Mouse (Mus musculus) MEL (cell line): ENCODE results near the gene Phf21a. TPM values are rescaled to one million over a fixed set of nuclear protein-coding genes. Genes with fewer than 3 reads are reported as not detected.
A peak's percentile ranks its signal among the peaks of the same experiment; 100 is the strongest.

Experiments used
- DNase-seq: peaks from one replicate; pipeline ENCODE4 v3.0.0; 2011; ENCODE audit warnings: low read depth, low spot score
- H3K27ac ChIP-seq: 2 replicates; pipeline ENCODE4 v1.5.1; 2012; ENCODE audit warnings: low read depth, mild to moderate bottlenecking, control low read depth, low read length, moderate library complexity; ENCODE audit not compliant: control insufficient read depth
- H3K27me3 ChIP-seq, 2 experiments: fragments of 150-350 bp in 1 of 2; sonication (generic) in 1 of 2; 2 replicates each; pipeline ENCODE4 v1.6.1; 2012; ENCODE audit warnings: low read length in 2 of 2, mild to moderate bottlenecking in 2 of 2, improper control_type of control experiment in 1 of 2, moderate library complexity in 1 of 2; ENCODE audit not compliant: insufficient read depth in 2 of 2, control insufficient read depth in 1 of 2
- H3K36me3 ChIP-seq, 2 experiments: 2 replicates each; pipeline ENCODE4 v1.6.1; 2012 to 2014; ENCODE audit warnings: low read length in 2 of 2, improper control_type of control experiment in 1 of 2, inconsistent platforms in 1 of 2, mild to moderate bottlenecking in 1 of 2; ENCODE audit not compliant: insufficient read depth in 2 of 2, control insufficient read depth in 1 of 2
- H3K4me1 ChIP-seq, 2 experiments: fragments of 150-350 bp in 1 of 2; sonication (generic) in 1 of 2; 2 replicates each; pipeline ENCODE4 v1.6.1; 2012; ENCODE audit warnings: low read length in 2 of 2, improper control_type of control experiment in 1 of 2, mild to moderate bottlenecking in 1 of 2; ENCODE audit not compliant: insufficient read depth in 2 of 2, control insufficient read depth in 1 of 2
- H3K4me3 ChIP-seq, 2 experiments: fragments of 150-350 bp in 1 of 2; sonication (generic) in 1 of 2; 2 replicates each; pipeline ENCODE4 v1.5.1; 2012; ENCODE audit warnings: low read depth in 2 of 2, low read length in 2 of 2, mild to moderate bottlenecking in 2 of 2, moderate library complexity in 2 of 2, control low read depth in 1 of 2, improper control_type of control experiment in 1 of 2; ENCODE audit not compliant: control insufficient read depth in 1 of 2, insufficient read depth in 1 of 2
- H3K79me2 ChIP-seq: 2 replicates; pipeline ENCODE4 v1.6.1; 2012; ENCODE audit warnings: mild to moderate bottlenecking, low read length, moderate library complexity; ENCODE audit not compliant: control insufficient read depth, poor library complexity, insufficient read depth
- H3K9ac ChIP-seq: 2 replicates; pipeline ENCODE4 v1.6.1; 2012; ENCODE audit warnings: low read depth, mild to moderate bottlenecking, control low read depth, low read length, moderate library complexity; ENCODE audit not compliant: control insufficient read depth, poor library complexity, severe bottlenecking
- H3K9me3 ChIP-seq: fragments of 150-350 bp; sonication (generic); replicated peaks from 2 replicates; pipeline ENCODE4 v1.6.1; 2012; ENCODE audit warnings: mild to moderate bottlenecking, low read length, improper control_type of control experiment, moderate library complexity; ENCODE audit not compliant: insufficient read depth
- BHLHE40 ChIP-seq: IDR thresholded peaks from 2 replicates; pipeline ENCODE4 v1.6.1; 2012; ENCODE audit warnings: low read depth, mild to moderate bottlenecking, inconsistent platforms, low read length, improper control_type of control experiment, borderline replicate concordance
- CHD1 ChIP-seq: IDR thresholded peaks from 2 replicates; pipeline ENCODE4 v1.6.1; 2012; ENCODE audit warnings: low read depth, mild to moderate bottlenecking, inconsistent platforms, low read length, improper control_type of control experiment
- CTCF ChIP-seq, 3 experiments: IDR thresholded peaks in 2 of 3; conservative IDR thresholded peaks in 1 of 3; 2 replicates each; pipeline ENCODE4 v1.5.1; 2011 to 2012; ENCODE audit warnings: low read length in 3 of 3, low read depth in 2 of 3, mild to moderate bottlenecking in 2 of 3, improper control_type of control experiment in 1 of 3, inconsistent platforms in 1 of 3, mixed read lengths in 1 of 3, moderate library complexity in 1 of 3; ENCODE audit not compliant: control insufficient read depth in 1 of 3, insufficient read depth in 1 of 3, poor library complexity in 1 of 3, severe bottlenecking in 1 of 3
- E2F4 ChIP-seq: IDR thresholded peaks from 2 replicates; pipeline ENCODE4 v1.6.1; 2011; ENCODE audit warnings: low read depth, low read length, improper control_type of control experiment, borderline replicate concordance
- ELF1 ChIP-seq: IDR thresholded peaks from 2 replicates; pipeline ENCODE4 v1.6.1; 2014; ENCODE audit warnings: low read depth, mild to moderate bottlenecking, inconsistent platforms, low read length, improper control_type of control experiment, moderate library complexity
- EP300 ChIP-seq, 2 experiments: IDR thresholded peaks; 2 replicates each; pipeline ENCODE4 v1.6.1; 2011; ENCODE audit warnings: improper control_type of control experiment in 2 of 2, low read length in 2 of 2, low read depth in 1 of 2, mild to moderate bottlenecking in 1 of 2
- ETS1 ChIP-seq: IDR thresholded peaks from 2 replicates; pipeline ENCODE4 v1.6.1; 2012; ENCODE audit warnings: low read depth, mild to moderate bottlenecking, inconsistent platforms, low read length, improper control_type of control experiment, moderate library complexity
- GABPA ChIP-seq: IDR thresholded peaks from 2 replicates; pipeline ENCODE4 v1.6.1; 2012; ENCODE audit warnings: low read depth, mild to moderate bottlenecking, inconsistent platforms, low read length, improper control_type of control experiment, moderate library complexity
- GATA1 ChIP-seq: IDR thresholded peaks from 2 replicates; pipeline ENCODE4 v1.6.1; 2011; ENCODE audit warnings: low read depth, low read length, improper control_type of control experiment
- HCFC1 ChIP-seq: IDR thresholded peaks from 2 replicates; pipeline ENCODE4 v1.6.1; 2012; ENCODE audit warnings: low read depth, mild to moderate bottlenecking, inconsistent platforms, low read length, improper control_type of control experiment, moderate library complexity
- JUND ChIP-seq: IDR thresholded peaks from 2 replicates; pipeline ENCODE4 v1.6.1; 2011; ENCODE audit warnings: low read depth, mild to moderate bottlenecking, improper control_type of control experiment, low read length
- KAT2A ChIP-seq: conservative IDR thresholded peaks from 2 replicates; pipeline ENCODE4 v1.6.1; 2012; ENCODE audit warnings: low read depth, low read length, improper control_type of control experiment, inconsistent platforms
- MAFK ChIP-seq: IDR thresholded peaks from 2 replicates; pipeline ENCODE4 v1.6.1; 2011; ENCODE audit warnings: low read depth, mild to moderate bottlenecking, low read length, improper control_type of control experiment, borderline replicate concordance
- MAX ChIP-seq: IDR thresholded peaks from 2 replicates; pipeline ENCODE4 v1.6.1; 2011; ENCODE audit warnings: low read length, improper control_type of control experiment
- MAZ ChIP-seq: IDR thresholded peaks from 2 replicates; pipeline ENCODE4 v1.6.1; 2012; ENCODE audit warnings: low read depth, mild to moderate bottlenecking, inconsistent platforms, low read length, improper control_type of control experiment
- MEF2A ChIP-seq: IDR thresholded peaks from 2 replicates; pipeline ENCODE4 v1.6.1; 2014; ENCODE audit warnings: low read depth, mild to moderate bottlenecking, inconsistent platforms, low read length, improper control_type of control experiment; ENCODE audit not compliant: poor library complexity, insufficient replicate concordance, severe bottlenecking; ENCODE audit errors: extremely low read depth
- MXI1 ChIP-seq: IDR thresholded peaks from 2 replicates; pipeline ENCODE4 v1.6.1; 2011; ENCODE audit warnings: mild to moderate bottlenecking, low read depth, low read length, improper control_type of control experiment
- MYB ChIP-seq: IDR thresholded peaks from 2 replicates; pipeline ENCODE4 v1.6.1; 2011; ENCODE audit warnings: mild to moderate bottlenecking, low read depth, low read length, improper control_type of control experiment
- MYC ChIP-seq: IDR thresholded peaks from 2 replicates; pipeline ENCODE4 v1.6.1; 2011; ENCODE audit warnings: low read depth, mild to moderate bottlenecking, low read length, improper control_type of control experiment, moderate library complexity
- NELFE ChIP-seq: IDR thresholded peaks from 2 replicates; pipeline ENCODE4 v1.6.1; 2011; ENCODE audit warnings: low read depth, low read length, improper control_type of control experiment
- NRF1 ChIP-seq: IDR thresholded peaks from 2 replicates; pipeline ENCODE4 v1.6.1; 2014; ENCODE audit warnings: low read depth, mild to moderate bottlenecking, inconsistent platforms, low read length, improper control_type of control experiment, moderate library complexity; ENCODE audit not compliant: poor library complexity, insufficient read depth, severe bottlenecking
- POLR2AphosphoS2 ChIP-seq: IDR thresholded peaks from 2 replicates; pipeline ENCODE4 v1.6.1; 2011; ENCODE audit warnings: low read length, improper control_type of control experiment
- POLR2AphosphoS5 ChIP-seq: IDR thresholded peaks from 2 replicates; pipeline ENCODE4 v1.6.1; 2012; ENCODE audit warnings: low read depth, borderline replicate concordance, mild to moderate bottlenecking, inconsistent platforms, low read length, moderate library complexity, mixed read lengths
- RAD21 ChIP-seq: IDR thresholded peaks from 2 replicates; pipeline ENCODE4 v1.6.1; 2011; ENCODE audit warnings: mild to moderate bottlenecking, low read depth, low read length, improper control_type of control experiment
- RCOR1 ChIP-seq: IDR thresholded peaks from 2 replicates; pipeline ENCODE4 v1.6.1; 2012; ENCODE audit warnings: low read depth, mild to moderate bottlenecking, inconsistent platforms, low read length, improper control_type of control experiment
- SIN3A ChIP-seq: IDR thresholded peaks from 2 replicates; pipeline ENCODE4 v1.6.1; 2012; ENCODE audit warnings: low read length, improper control_type of control experiment, inconsistent platforms
- SMC3 ChIP-seq: IDR thresholded peaks from 2 replicates; pipeline ENCODE4 v1.6.1; 2011; ENCODE audit warnings: low read depth, low read length, improper control_type of control experiment
- TAL1 ChIP-seq: IDR thresholded peaks from 2 replicates; pipeline ENCODE4 v1.6.1; 2012; ENCODE audit warnings: mild to moderate bottlenecking, inconsistent platforms, low read length, moderate library complexity, mixed read lengths
- TBP ChIP-seq: IDR thresholded peaks from 2 replicates; pipeline ENCODE4 v1.8.0; 2011; ENCODE audit warnings: low read depth, low read length, improper control_type of control experiment
- TCF12 ChIP-seq: IDR thresholded peaks from 2 replicates; pipeline ENCODE4 v1.6.1; 2014; ENCODE audit warnings: low read depth, mild to moderate bottlenecking, inconsistent platforms, low read length, improper control_type of control experiment, moderate library complexity
- UBTF ChIP-seq: IDR thresholded peaks from 2 replicates; pipeline ENCODE4 v1.6.1; 2012; ENCODE audit warnings: low read depth, mild to moderate bottlenecking, inconsistent platforms, low read length, improper control_type of control experiment, moderate library complexity, borderline replicate concordance; ENCODE audit not compliant: insufficient read depth
- USF1 ChIP-seq: IDR thresholded peaks from 2 replicates; pipeline ENCODE4 v1.6.1; 2014; ENCODE audit warnings: low read depth, mild to moderate bottlenecking, inconsistent platforms, low read length, improper control_type of control experiment, moderate library complexity
- USF2 ChIP-seq, 2 experiments: IDR thresholded peaks; 2 replicates each; pipeline ENCODE4 v1.6.1; 2011 to 2012; ENCODE audit warnings: improper control_type of control experiment in 2 of 2, low read length in 2 of 2, borderline replicate concordance in 1 of 2, inconsistent platforms in 1 of 2, low read depth in 1 of 2, mild to moderate bottlenecking in 1 of 2; ENCODE audit not compliant: insufficient read depth in 1 of 2
- ZC3H11A ChIP-seq: IDR thresholded peaks from 2 replicates; pipeline ENCODE4 v1.6.1; 2012; ENCODE audit warnings: low read depth, mild to moderate bottlenecking, inconsistent platforms, low read length, improper control_type of control experiment
- ZKSCAN1 ChIP-seq: IDR thresholded peaks from 2 replicates; pipeline ENCODE4 v1.6.1; 2012; ENCODE audit warnings: low read depth, mild to moderate bottlenecking, inconsistent platforms, low read length, improper control_type of control experiment, moderate library complexity
- ZMIZ1 ChIP-seq: IDR thresholded peaks from 2 replicates; pipeline ENCODE4 v1.6.1; 2012; ENCODE audit warnings: low read depth, mild to moderate bottlenecking, inconsistent platforms, low read length, improper control_type of control experiment, moderate library complexity
- ZNF384 ChIP-seq: IDR thresholded peaks from 2 replicates; pipeline ENCODE4 v1.6.1; 2012; ENCODE audit warnings: low read depth, mild to moderate bottlenecking, inconsistent platforms, low read length, improper control_type of control experiment
- polyA plus RNA-seq, 2 experiments: library from polyadenylated mRNA; stranded (reverse) in 1 of 2; unstranded in 1 of 2; fragments of >175 nt in 1 of 2; fragments of >200 nt in 1 of 2; gene quantifications; 2 replicates each; pipeline versions ENCODE4 v1.2.1 to v1.2.4; 2012; ENCODE audit warnings: low replicate concordance in 2 of 2, low read depth in 1 of 2; ENCODE audit not compliant: insufficient read length in 2 of 2, insufficient read depth in 1 of 2, missing spikeins in 1 of 2
- total RNA-seq: library from RNA; depleted of rRNA; stranded (reverse); fragments of 300-350 nt; gene quantifications from 2 replicates; pipeline ENCODE4 v1.2.3, GENCODE M21; 2012

Phf21a gene
- total and polyA plus RNA-seq, 3 experiments: 4.7 to 245 (median 15.6) TPM

- no peaks in the 10 kb centered on the region; a peak in 2 of 4 replicates for H3K4me1 ChIP-seq
- H3K4me3 ChIP-seq: no peak overlapping the region
- H3K9ac ChIP-seq: no peak overlapping the region
- H3K27me3 ChIP-seq: peaks cover 0 to 2% of the 10 kb centered on the region in 2 experiments; a peak in 1 of 4 replicates
- peak; percentile 93 for DNase-seq
- no peaks in the 10 kb centered on the region for H3K79me2 ChIP-seq
- no peak overlapping the region for H3K27ac ChIP-seq
- no peaks in the 10 kb centered on the region for H3K9me3 ChIP-seq
- peaks cover 0 to 2% of the 10 kb centered on the region in 2 experiments; a peak in 2 of 4 replicates for H3K36me3 ChIP-seq
- TF ChIP-seq MAFK: peak; percentile 78; the same call in 1 of the 2 replicates
- peak; percentile 98 for TF ChIP-seq ZNF384
- peak; percentile 63; the same call in 1 of the 2 replicates for TF ChIP-seq MYC
- peak; percentile 99 for TF ChIP-seq TCF12
- no peak for TF ChIP-seq ZC3H11A
- TF ChIP-seq RCOR1: peak; percentile 98
- TF ChIP-seq ELF1: no peak
- no peak for TF ChIP-seq USF1
- TF ChIP-seq MEF2A: no peak
- no peak for TF ChIP-seq E2F4
- peak; percentile 97 for TF ChIP-seq TAL1
- TF ChIP-seq MXI1: no peak
- no peak; the same call in 1 of the 2 replicates for TF ChIP-seq MYB
- TF ChIP-seq RAD21: no peak
- TF ChIP-seq MAZ: peak; percentile 45; the same call in 1 of the 2 replicates
- TF ChIP-seq JUND: no peak
- TF ChIP-seq CTCF (IDR thresholded peaks at IDR 0.05 in 2 of 3, conservative IDR thresholded peaks at IDR 0.05 in 1 of 3; ENCODE audit: control insufficient read depth in 1 of 3, insufficient read depth in 1 of 3, low read depth in 2 of 3, low read length in 3 of 3, poor library complexity in 1 of 3, severe bottlenecking in 1 of 3): no peak
- TF ChIP-seq MAX: no peak
- TF ChIP-seq GABPA: no peak
- no peak for TF ChIP-seq SMC3
- TF ChIP-seq NELFE: no peak
- TF ChIP-seq SIN3A: no peak; the same call in none of the 2 replicates
- peak; percentile 79 for TF ChIP-seq BHLHE40
- TF ChIP-seq GATA1: peak; percentile 95
- no peak for TF ChIP-seq POLR2AphosphoS2
- TF ChIP-seq ZKSCAN1: 0 out of 2 replicates have a peak, but pooled peaks have one; percentile 15
- no peak for TF ChIP-seq USF2 (IDR thresholded peaks at IDR 0.05; ENCODE audit: borderline replicate concordance in 1 of 2, insufficient read depth in 1 of 2, low read depth in 1 of 2, low read length in 2 of 2)
- no peak for TF ChIP-seq CHD1
- TF ChIP-seq POLR2AphosphoS5: no peak
- no peak for TF ChIP-seq ZMIZ1
- TF ChIP-seq TBP: no peak
- TF ChIP-seq KAT2A: no peak
- TF ChIP-seq HCFC1: no peak
- peak; percentile 82 for TF ChIP-seq ETS1
- TF ChIP-seq EP300 (IDR thresholded peaks at IDR 0.05; ENCODE audit: low read depth in 1 of 2, low read length in 2 of 2): peak; percentile 90 to 96
- no peak for TF ChIP-seq NRF1
- TF ChIP-seq UBTF: no peak
Observed at GRCm38 (mm10) chr2:92174265-92174664, 81.3 kb downstream of the Phf21a start.
